Mouse (Mus musculus): Measurements from ENCODE around the gene Mettl1. TPM values are rescaled to one million over a fixed set of nuclear protein-coding genes. Genes with fewer than 3 reads are reported as not detected.

The Mettl1 gene
- polyA plus RNA-seq, 1 experiment from 2014 or later = 67.4 TPM

DNA sequence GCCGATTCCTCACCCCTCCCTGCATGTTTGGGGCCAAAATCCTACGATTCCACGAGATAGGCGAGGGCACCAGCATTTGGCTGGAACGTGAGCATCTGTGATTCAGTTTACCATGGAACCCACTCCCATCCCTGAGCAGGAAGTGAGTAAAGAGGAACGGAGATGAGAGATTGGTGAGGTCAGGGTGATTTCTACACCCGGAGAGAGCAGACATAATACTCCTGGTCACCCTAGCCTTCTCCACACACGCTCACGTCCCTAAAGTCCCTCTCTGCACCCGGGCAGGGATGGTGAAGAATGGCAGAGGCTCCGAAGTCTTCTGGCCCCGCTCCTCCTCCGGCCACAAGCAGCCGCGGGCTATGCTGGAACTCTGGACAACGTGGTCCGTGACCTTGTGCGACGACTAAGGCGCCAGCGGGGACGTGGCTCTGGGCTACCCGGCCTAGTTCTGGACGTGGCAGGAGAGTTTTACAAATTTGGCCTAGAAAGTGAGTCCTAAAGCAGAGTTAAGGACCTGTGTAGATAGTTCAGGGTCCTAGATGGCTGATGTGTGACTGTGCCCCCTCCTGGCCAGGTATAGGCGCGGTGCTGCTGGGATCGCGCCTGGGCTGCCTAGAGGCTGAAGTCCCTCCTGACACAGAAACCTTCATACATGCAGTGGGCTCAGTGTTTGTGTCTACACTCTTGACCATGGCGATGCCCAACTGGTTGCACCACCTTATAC, 8.3 kb downstream of the Mettl1 start:
- WGBS = 2% methylated on average over 29 of the region's 29 CpGs
- Histone ChIP-seq H3K4me1 (peaks cover 23% of the 10 kb centered on the region), H3K27me3 (peaks cover 56% of the 10 kb centered on the region), H3K9ac (no peak overlapping the region), H3K36me3 (peaks cover 11% of the 10 kb centered on the region), H3K9me3 (replicated peaks) (no peaks in the 10 kb centered on the region), H3K27ac (no peak overlapping the region), H3K4me3 (replicated peaks) (peak overlapping the region; percentile 31), H3K4me2 (peak overlapping the region; percentile 50)
- ATAC-seq (replicated peaks; ENCODE audit: low FRiP score) = 0 out of 2 replicates have a peak, but pooled peaks have one; percentile 5

DNA sequence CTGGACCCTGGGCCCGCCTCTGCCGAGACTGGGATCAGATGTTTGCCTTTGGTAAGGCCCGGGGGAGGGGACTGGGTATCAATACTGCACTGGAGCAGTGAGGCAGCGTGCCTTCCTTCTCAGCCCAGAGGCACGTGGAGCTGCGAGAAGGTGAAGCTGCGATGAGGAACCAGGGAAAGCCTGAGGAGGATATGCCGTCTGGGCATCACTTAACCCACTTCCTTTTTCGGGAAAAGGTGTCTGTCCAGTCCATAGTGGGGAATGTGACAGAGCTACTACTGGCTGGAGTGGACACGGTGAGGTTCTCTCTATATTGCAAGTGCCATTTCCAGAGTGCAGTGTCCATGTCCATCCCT, 8.9 kb downstream of the Mettl1 start:
- no peak overlapping the region for H3K27ac ChIP-seq
- 15% methylated on average over 10 of the region's 10 CpGs for WGBS
- peaks cover 23% of the 10 kb centered on the region for H3K4me1 ChIP-seq
- peak overlapping the region; percentile 50 for H3K4me2 ChIP-seq
- H3K9ac ChIP-seq = no peak overlapping the region
- H3K4me3 ChIP-seq (replicated peaks) = peak overlapping the region; percentile 31; the same call in 1 of the 2 replicates
- ATAC-seq (replicated peaks; ENCODE audit: low FRiP score) = peak; percentile 5; the same call in 1 of the 2 replicates
- H3K27me3 ChIP-seq = peaks cover 56% of the 10 kb centered on the region
- peaks cover 6% of the 10 kb centered on the region for H3K36me3 ChIP-seq
- H3K9me3 ChIP-seq (replicated peaks) = no peaks in the 10 kb centered on the region

DNA sequence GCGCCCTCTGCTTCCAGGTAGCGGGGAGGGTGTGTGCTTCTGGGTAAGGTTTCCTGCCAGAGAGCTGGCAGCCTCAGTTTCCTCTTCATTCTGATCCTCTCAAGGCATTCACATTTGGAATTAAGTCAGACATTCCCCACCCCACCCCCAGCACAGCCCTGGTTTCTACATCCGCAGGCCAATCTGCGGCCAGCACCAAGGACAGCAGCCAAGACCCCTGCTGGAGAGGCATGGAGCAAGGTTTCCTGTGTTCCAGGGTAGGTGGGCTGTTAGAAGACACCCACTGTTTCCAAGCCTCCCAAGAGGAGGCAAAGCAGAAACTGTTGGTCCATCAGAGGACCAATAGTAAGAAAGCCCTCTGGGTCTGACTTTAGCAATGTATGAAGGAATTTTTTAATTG, 13.4 kb downstream of the Mettl1 start:
- Histone ChIP-seq H3K27ac (no peak overlapping the region), H3K9ac (no peak overlapping the region), H3K4me3 (replicated peaks) (no peak overlapping the region), H3K36me3 (peaks cover 25% of the 10 kb centered on the region), H3K27me3 (peaks cover 32% of the 10 kb centered on the region), H3K4me1 (peaks cover 21% of the 10 kb centered on the region), H3K9me3 (replicated peaks) (no peaks in the 10 kb centered on the region), H3K4me2 (no peak overlapping the region)
- 65% methylated on average over 4 of the region's 4 CpGs for WGBS
- ATAC-seq (replicated peaks; ENCODE audit: low FRiP score) = no peak

DNA sequence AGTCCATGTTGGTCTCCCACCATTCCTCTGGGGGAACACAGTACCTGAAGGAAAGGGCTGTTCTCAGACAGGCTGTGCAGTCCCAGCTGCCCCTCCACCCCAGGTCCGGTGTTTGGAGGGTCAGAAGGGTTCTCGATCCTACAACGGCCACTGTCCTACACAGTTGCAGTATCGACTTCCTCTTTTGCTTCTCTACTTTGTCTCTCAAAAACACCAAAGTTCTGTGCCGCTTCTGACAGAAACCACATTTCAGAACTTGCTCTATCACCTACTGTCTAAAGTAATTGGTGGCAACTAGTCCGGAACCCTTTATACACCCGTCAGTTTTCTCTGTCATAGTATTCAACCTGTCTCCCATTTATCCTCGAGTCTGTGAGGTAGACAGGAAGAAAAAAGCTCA, 14.2 kb downstream of the Mettl1 start:
- no peak overlapping the region for H3K4me3 ChIP-seq (replicated peaks)
- WGBS = 86% methylated on average over 8 of the region's 8 CpGs

DNA sequence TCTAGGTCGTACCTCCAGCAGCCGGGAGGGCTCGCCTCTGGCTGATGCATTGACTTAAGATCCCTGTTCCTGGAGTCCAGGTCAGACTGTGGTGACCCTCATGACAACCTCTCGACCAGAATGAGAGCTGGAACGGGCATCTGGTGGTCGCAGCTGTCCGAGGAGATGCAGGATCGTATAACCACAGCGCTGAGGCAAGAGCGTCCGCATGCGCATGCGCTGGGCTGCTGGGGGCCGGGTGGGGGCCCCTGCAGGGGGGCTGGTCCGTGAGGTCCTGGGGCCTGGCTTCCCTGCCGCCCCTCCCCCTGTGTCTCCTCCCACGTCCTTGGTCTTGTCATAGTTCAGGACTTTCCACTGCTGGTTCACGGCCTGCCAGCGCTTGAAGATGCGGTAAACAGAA, 15.3 kb downstream of the Mettl1 start:
- Histone ChIP-seq H3K27ac (no peak overlapping the region), H3K4me1 (peaks cover 30% of the 10 kb centered on the region), H3K4me3 (replicated peaks) (no peak overlapping the region), H3K36me3 (peaks cover 25% of the 10 kb centered on the region), H3K9ac (no peak overlapping the region), H3K4me2 (no peak overlapping the region), H3K27me3 (peaks cover 30% of the 10 kb centered on the region), H3K9me3 (replicated peaks) (no peaks in the 10 kb centered on the region)
- no peak for ATAC-seq (replicated peaks; ENCODE audit: low FRiP score)
- 84% methylated on average over 20 of the region's 20 CpGs for WGBS

More for the DNA sequence above, 14.2 kb downstream of the Mettl1 start:
- Histone ChIP-seq H3K4me2 (no peak overlapping the region), H3K27me3 (peaks cover 30% of the 10 kb centered on the region), H3K9ac (no peak overlapping the region), H3K36me3 (peaks cover 25% of the 10 kb centered on the region), H3K4me1 (peaks cover 23% of the 10 kb centered on the region), H3K9me3 (replicated peaks) (no peaks in the 10 kb centered on the region), H3K27ac (no peak overlapping the region)
- no peak for ATAC-seq (replicated peaks; ENCODE audit: low FRiP score)

DNA sequence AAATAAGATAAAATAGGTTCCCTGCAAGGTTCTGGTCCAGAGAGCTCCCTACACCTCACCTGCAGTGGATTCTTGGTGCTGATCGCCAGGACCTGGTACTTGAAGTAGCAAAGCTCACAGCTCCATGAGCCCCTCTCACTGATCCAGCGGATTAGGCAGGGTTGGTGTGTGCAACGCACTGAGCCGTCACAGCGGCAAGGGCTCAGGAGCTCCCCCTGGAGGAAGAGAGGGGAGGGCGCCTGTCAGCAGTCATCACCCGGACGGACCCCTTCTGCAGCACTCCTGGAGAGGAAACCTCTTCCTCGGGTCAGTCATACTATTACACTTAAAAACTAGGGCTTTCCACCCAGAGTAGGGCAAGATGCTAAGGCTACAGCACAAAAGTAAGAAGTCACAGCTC, 16.9 kb downstream of the Mettl1 start:
- H3K27me3 ChIP-seq = peaks cover 27% of the 10 kb centered on the region
- no peaks in the 10 kb centered on the region for H3K9me3 ChIP-seq (replicated peaks)
- peaks cover 36% of the 10 kb centered on the region for H3K4me1 ChIP-seq
- H3K4me3 ChIP-seq (replicated peaks) = peak overlapping the region; percentile 85
- no peak overlapping the region for H3K27ac ChIP-seq
- ATAC-seq (replicated peaks; ENCODE audit: low FRiP score) = 0 out of 2 replicates have a peak, but pooled peaks have one; percentile 18
- H3K9ac ChIP-seq = 0 out of 2 replicates have a peak overlapping the region, but pooled peaks have one; percentile 0
- WGBS = 1% methylated on average over 9 of the region's 9 CpGs
- peak overlapping the region; percentile 96 for H3K4me2 ChIP-seq
- peaks cover 25% of the 10 kb centered on the region for H3K36me3 ChIP-seq

DNA sequence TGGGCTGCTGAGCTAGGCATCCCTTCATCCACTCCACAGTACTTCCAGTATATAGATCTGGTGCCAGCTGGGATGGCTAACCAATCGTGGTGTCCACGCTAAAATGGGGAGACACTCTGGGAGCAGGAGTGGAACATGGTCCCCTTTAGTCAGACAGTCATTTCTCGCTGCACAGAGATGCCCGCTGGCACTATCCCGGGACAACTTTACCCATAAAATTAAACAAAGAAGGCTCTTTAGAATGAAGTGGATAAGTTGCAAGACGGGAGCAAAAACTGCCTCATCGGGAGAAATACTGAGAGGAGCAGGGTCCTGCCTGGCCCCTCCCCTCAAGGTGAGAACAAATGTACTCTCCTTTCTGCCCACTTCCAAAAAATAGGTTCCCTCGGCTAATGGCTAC, 17.5 kb downstream of the Mettl1 start:
- no peaks in the 10 kb centered on the region for H3K9me3 ChIP-seq (replicated peaks)
- no peak overlapping the region for H3K27ac ChIP-seq
- WGBS = 6% methylated on average over 8 of the region's 8 CpGs
- H3K4me3 ChIP-seq (replicated peaks) = peak overlapping the region; percentile 85
- no peak for ATAC-seq (replicated peaks; ENCODE audit: low FRiP score)
- peaks cover 25% of the 10 kb centered on the region for H3K36me3 ChIP-seq
- H3K27me3 ChIP-seq = peaks cover 27% of the 10 kb centered on the region
- peaks cover 36% of the 10 kb centered on the region for H3K4me1 ChIP-seq
- H3K9ac ChIP-seq = peak overlapping the region; percentile 73
- peak overlapping the region; percentile 96 for H3K4me2 ChIP-seq

DNA sequence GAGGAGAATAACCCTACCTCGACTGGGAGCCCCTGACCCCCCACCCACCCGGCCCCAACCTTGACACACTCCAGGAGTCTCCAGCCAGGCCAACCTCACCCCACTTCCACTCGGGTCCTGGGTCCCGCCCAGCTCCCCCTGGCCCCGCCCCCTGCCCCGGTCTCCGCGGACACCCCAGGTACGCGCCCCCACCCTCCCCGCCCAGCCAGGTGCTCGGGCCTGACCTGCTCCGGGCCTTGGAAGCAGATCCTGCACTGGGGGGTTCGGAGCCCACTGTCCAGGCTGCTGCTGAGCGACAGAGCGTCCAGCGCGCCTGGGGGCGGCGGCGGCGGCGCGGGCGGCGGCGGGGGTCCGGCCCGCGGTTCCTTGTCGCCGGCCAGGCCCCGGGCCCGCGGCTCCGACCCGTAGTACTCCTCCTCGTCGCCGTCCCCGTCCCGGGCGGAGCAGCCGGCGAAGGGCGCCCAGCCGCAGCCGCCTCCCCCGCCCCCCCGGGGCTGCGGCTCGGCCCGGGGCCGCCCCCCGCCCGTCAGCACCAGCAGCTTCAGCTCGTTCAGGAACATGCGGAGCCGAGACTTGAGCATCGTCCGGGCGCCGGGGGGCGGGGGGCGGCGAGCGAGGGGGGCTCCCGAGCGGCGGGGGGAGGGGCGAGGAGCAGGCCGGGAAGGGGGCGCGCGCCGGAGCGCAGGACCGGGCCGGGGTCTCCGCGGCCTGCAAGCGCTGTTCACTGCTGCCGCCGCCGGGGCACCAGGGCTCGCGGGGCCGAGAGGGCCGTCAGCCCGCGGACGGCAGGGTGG, 18.2 kb downstream of the Mettl1 start:
- WGBS = under 1% methylated on average over 34 of the region's 92 CpGs
- no peak for ATAC-seq (replicated peaks; ENCODE audit: low FRiP score)
- Histone ChIP-seq H3K4me1 (peaks cover 36% of the 10 kb centered on the region), H3K4me3 (replicated peaks) (peak overlapping the region; percentile 85), H3K27ac (peak overlapping the region; percentile 58), H3K27me3 (peaks cover 27% of the 10 kb centered on the region), H3K36me3 (peaks cover 25% of the 10 kb centered on the region), H3K9ac (peak overlapping the region; percentile 73), H3K4me2 (peak overlapping the region; percentile 96), H3K9me3 (replicated peaks) (no peaks in the 10 kb centered on the region)

DNA sequence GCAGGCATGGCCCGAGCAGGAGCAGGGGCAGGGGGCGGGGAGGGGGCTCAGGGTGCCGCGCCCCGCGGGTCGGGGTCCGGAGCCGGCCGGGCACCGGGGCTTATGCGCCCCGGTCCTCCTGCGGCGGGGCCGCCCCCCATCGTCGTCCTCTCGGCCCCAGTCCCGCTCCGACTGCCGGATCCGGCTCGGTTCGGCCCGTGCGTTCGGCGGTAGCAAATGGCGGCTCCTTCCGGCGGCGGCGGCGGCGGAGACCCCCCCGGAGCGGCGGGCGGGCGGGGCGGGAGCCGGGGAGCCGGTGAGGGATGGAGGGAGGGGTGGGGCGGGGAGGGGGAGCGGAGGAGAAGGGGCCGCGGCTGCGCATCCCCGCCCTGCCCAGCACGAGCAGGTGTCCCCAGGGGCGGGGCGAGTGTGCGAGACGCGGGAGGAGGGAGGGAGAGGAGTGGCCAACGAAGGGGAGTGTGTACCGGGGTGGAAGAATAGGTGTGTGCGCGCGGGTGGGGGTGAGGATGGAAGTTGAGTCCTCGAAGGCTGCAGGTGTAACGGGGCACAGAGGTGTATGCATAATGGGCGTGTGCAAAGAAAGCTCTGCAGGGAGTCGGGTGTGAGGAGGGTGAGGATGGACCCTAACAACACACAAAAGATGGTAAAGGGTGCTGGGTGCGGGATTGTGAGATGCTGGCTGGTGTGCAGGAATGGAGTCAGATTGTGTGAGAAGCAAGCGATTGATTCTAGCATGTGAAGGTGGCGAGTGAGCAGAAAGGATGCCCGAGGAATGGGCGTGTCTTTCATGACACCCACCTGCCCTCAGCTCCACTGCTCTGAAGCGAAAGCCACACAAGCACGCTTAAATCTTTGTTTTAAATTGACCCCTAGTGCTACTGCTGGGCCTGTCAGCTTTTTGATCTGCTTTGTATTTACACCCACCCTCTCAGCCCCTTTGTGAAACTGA, 19.0 kb downstream of the Mettl1 start, which contains the start of gene March9:
Gene March9, minus strand, starts transcription at position 217 of the 949 bp plus-strand sequence.
- peak within 1 kb of the TSS; percentile 58 for H3K27ac ChIP-seq
- H3K27me3 ChIP-seq = peaks cover 27% of the 10 kb centered on the region
- H3K9me3 ChIP-seq (replicated peaks) = no peaks in the 10 kb centered on the region
- H3K9ac ChIP-seq = peak within 1 kb of the TSS; percentile 73
- H3K4me3 ChIP-seq (replicated peaks) = peak within 1 kb of the TSS; percentile 85
- peak; percentile 30; the same call in 1 of the 2 replicates for ATAC-seq (replicated peaks; ENCODE audit: low FRiP score)
- peaks cover 32% of the 10 kb centered on the region for H3K36me3 ChIP-seq
- 2% methylated on average over 56 of the region's 72 CpGs for WGBS
- H3K4me2 ChIP-seq = peak within 1 kb of the TSS; percentile 96
- peaks cover 45% of the 10 kb centered on the region for H3K4me1 ChIP-seq

DNA sequence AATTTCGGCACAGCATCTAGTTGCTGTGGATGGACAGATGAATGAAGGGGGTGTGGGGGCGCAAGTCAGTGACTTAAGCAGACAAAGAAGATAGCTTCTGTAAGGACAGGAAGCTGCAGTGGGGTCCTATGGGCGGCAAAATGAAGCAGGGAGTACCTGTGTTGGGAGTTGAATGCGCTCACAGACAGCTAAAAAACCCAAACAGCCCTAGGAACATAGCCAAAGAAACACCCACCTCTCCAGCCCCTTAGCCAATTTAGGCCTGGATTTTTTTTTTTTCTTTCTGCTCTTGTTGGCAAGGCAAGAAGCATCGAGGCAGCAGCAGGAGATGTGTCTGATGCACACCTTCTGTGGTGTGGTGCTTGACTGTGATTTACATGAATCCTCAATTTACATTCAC, 19.9 kb downstream of the Mettl1 start:
- H3K27ac ChIP-seq = 0 out of 2 replicates have a peak overlapping the region, but pooled peaks have one; percentile 58
- H3K4me1 ChIP-seq = peaks cover 52% of the 10 kb centered on the region
- no peak overlapping the region for H3K9ac ChIP-seq
- H3K36me3 ChIP-seq = peaks cover 33% of the 10 kb centered on the region
- peak overlapping the region; percentile 85 for H3K4me3 ChIP-seq (replicated peaks)
- H3K9me3 ChIP-seq (replicated peaks) = no peaks in the 10 kb centered on the region
- WGBS = 43% methylated on average over 5 of the region's 5 CpGs
- no peak for ATAC-seq (replicated peaks; ENCODE audit: low FRiP score)
- H3K27me3 ChIP-seq = peaks cover 27% of the 10 kb centered on the region
- peak overlapping the region; percentile 96; the same call in 1 of the 2 replicates for H3K4me2 ChIP-seq

DNA sequence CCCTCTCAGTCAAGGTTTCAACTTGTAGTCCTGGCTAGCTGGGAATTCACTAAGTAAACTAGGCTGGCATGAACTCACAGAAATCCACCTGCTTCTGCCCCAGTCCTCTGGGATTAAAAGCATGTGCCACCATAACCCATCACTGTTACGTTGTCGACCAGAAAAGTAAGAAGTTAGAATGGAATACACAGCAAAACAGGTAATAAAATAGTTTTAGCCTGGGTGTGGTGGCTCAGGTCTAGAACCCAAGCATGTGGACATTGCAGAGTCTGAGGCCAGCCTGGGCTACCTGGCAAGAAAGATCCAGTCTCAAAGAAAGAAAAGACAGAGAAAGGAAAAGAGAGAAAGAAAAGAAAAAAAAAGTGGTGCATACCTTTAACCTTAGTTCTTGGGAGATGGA, 20.3 kb downstream of the Mettl1 start:
- Histone ChIP-seq H3K9ac (no peak overlapping the region), H3K4me1 (peaks cover 52% of the 10 kb centered on the region), H3K27me3 (peaks cover 27% of the 10 kb centered on the region), H3K9me3 (replicated peaks) (no peaks in the 10 kb centered on the region), H3K36me3 (peaks cover 33% of the 10 kb centered on the region), H3K27ac (no peak overlapping the region), H3K4me2 (no peak overlapping the region), H3K4me3 (replicated peaks) (no peak overlapping the region)
- ATAC-seq (replicated peaks; ENCODE audit: low FRiP score) = no peak
- WGBS = 74% methylated on average over 2 of the region's 2 CpGs
